Mouse (Mus musculus): Measurements from ENCODE around the gene Prkra. TPM values are rescaled to one million over a fixed set of nuclear protein-coding genes. Genes with fewer than 3 reads are reported as not detected.

Gene Prkra
- total RNA-seq, 1 experiment from 2014 or later, result 11.9 TPM

GRCm38 (mm10) chr2:76610326-76611104, 37.3 kb downstream of the Prkra start:
- ATAC-seq (replicated peaks in 1 of 2; ENCODE audit: insufficient read depth in 1 of 2, low FRiP score in 2 of 2, low TSS enrichment in 1 of 2, low read depth in 1 of 2, poor library complexity in 2 of 2, severe bottlenecking in 2 of 2), result peak; percentile 65 to 82

GRCm38 (mm10) chr2:76606704-76607103, 41.1 kb downstream of the Prkra start:
- ATAC-seq (replicated peaks in 1 of 2; ENCODE audit: insufficient read depth in 1 of 2, low FRiP score in 2 of 2, low TSS enrichment in 1 of 2, low read depth in 1 of 2, poor library complexity in 2 of 2, severe bottlenecking in 2 of 2), result no peak

GRCm38 (mm10) chr2:76602256-76602655, 45.6 kb downstream of the Prkra start:
- no peak for ATAC-seq (replicated peaks in 1 of 2; ENCODE audit: insufficient read depth in 1 of 2, low FRiP score in 2 of 2, low TSS enrichment in 1 of 2, low read depth in 1 of 2, poor library complexity in 2 of 2, severe bottlenecking in 2 of 2)

- no peak for ATAC-seq (replicated peaks in 1 of 2; ENCODE audit: insufficient read depth in 1 of 2, low FRiP score in 2 of 2, low TSS enrichment in 1 of 2, low read depth in 1 of 2, poor library complexity in 2 of 2, severe bottlenecking in 2 of 2)
Measured at GRCm38 (mm10) chr2:76599214-76599613, 48.6 kb downstream of the Prkra start.

GRCm38 (mm10) chr2:76597521-76597920, 50.3 kb downstream of the Prkra start:
- no peak for ATAC-seq (replicated peaks in 1 of 2; ENCODE audit: insufficient read depth in 1 of 2, low FRiP score in 2 of 2, low TSS enrichment in 1 of 2, low read depth in 1 of 2, poor library complexity in 2 of 2, severe bottlenecking in 2 of 2)

GRCm38 (mm10) chr2:76592401-76592924, 55.4 kb downstream of the Prkra start:
- no peak for ATAC-seq (replicated peaks in 1 of 2; ENCODE audit: insufficient read depth in 1 of 2, low FRiP score in 2 of 2, low TSS enrichment in 1 of 2, low read depth in 1 of 2, poor library complexity in 2 of 2, severe bottlenecking in 2 of 2)

GRCm38 (mm10) chr2:76590221-76590620, 57.6 kb downstream of the Prkra start:
- ATAC-seq (replicated peaks in 1 of 2; ENCODE audit: insufficient read depth in 1 of 2, low FRiP score in 2 of 2, low TSS enrichment in 1 of 2, low read depth in 1 of 2, poor library complexity in 2 of 2, severe bottlenecking in 2 of 2), result no peak

- no peak for ATAC-seq (replicated peaks in 1 of 2; ENCODE audit: insufficient read depth in 1 of 2, low FRiP score in 2 of 2, low TSS enrichment in 1 of 2, low read depth in 1 of 2, poor library complexity in 2 of 2, severe bottlenecking in 2 of 2)
Measured at GRCm38 (mm10) chr2:76586906-76587305, 60.9 kb downstream of the Prkra start.

GRCm38 (mm10) chr2:76585090-76585489, 62.7 kb downstream of the Prkra start:
- no peak for ATAC-seq (replicated peaks in 1 of 2; ENCODE audit: insufficient read depth in 1 of 2, low FRiP score in 2 of 2, low TSS enrichment in 1 of 2, low read depth in 1 of 2, poor library complexity in 2 of 2, severe bottlenecking in 2 of 2)

Other genes with a start within 250 kb of the Prkra start
- gene Osbpl6, start 241.5 kb downstream of the Prkra start, total RNA-seq (2017), result not detected in 2 replicates
- gene Pjvk, start 461 bp upstream of the Prkra start, total RNA-seq (2017), result not detected in 2 replicates
- 15.5 and 16.3 TPM in 2 replicates for gene Fkbp7, start 25.1 kb upstream of the Prkra start, total RNA-seq (2017)
- gene Plekha3, start 27.3 kb upstream of the Prkra start, total RNA-seq (2017), result 25.3 and 28.1 TPM in 2 replicates

Data from hematopoietic stem cell, adult 5-6 weeks (primary cell).